Mouse (Mus musculus) kidney, embryonic 14.5 days (tissue): ENCODE data around the gene Slc38a10. TPM values are rescaled to one million over a fixed set of nuclear protein-coding genes. Genes with fewer than 3 reads are reported as not detected.

Experiments
- ATAC-seq: fragments of 200-750 bp; cut with Nextera tagmentation; 2 replicates; pipeline ENCODE4 v1.8.0; 2017; ENCODE audit warnings: moderate number of reproducible peaks, mild to moderate bottlenecking, moderate TSS enrichment, moderate library complexity; ENCODE audit not compliant: low FRiP score, low TSS enrichment
- H3K27ac ChIP-seq: fragments of 300-500 bp; sonication (generic); 2 replicates; pipeline ENCODE4 v1.5.1; 2014; ENCODE audit warnings: low read depth, mild to moderate bottlenecking, low read length, moderate library complexity, mixed read lengths
- H3K27me3 ChIP-seq: fragments of 300-500 bp; sonication (generic); 2 replicates; pipeline ENCODE4 v1.6.1; 2014; ENCODE audit warnings: mild to moderate bottlenecking, low read length; ENCODE audit not compliant: control insufficient read depth, insufficient read depth
- H3K36me3 ChIP-seq: fragments of 300-500 bp; sonication (generic); 2 replicates; pipeline ENCODE4 v1.6.1; 2014; ENCODE audit warnings: low read length, mixed read lengths; ENCODE audit not compliant: control insufficient read depth, insufficient read depth
- H3K4me1 ChIP-seq: fragments of 300-500 bp; sonication (generic); 2 replicates; pipeline ENCODE4 v1.6.1; 2014; ENCODE audit warnings: low read length, mixed read lengths; ENCODE audit not compliant: control insufficient read depth, insufficient read depth
- H3K4me2 ChIP-seq: fragments of 300-500 bp; sonication (generic); replicated peaks from 2 replicates; pipeline ENCODE4 v1.6.1; 2014; ENCODE audit warnings: low read depth, mild to moderate bottlenecking, low read length
- H3K4me3 ChIP-seq: fragments of 300-500 bp; sonication (generic); 2 replicates; pipeline ENCODE4 v1.5.1; 2014; ENCODE audit warnings: mild to moderate bottlenecking, low read length
- H3K9ac ChIP-seq: fragments of 300-500 bp; sonication (generic); 2 replicates; pipeline ENCODE4 v1.6.1; 2014; ENCODE audit warnings: low read depth, mild to moderate bottlenecking, low read length, moderate library complexity
- H3K9me3 ChIP-seq: fragments of 300-500 bp; sonication (generic); 2 replicates; pipeline ENCODE4 v1.6.1; 2016; ENCODE audit warnings: low read length; ENCODE audit not compliant: control insufficient read depth
- WGBS: fragments of 180-500 bp; shearing (Covaris S2); extraction: QIAGEN DNeasy Blood & Tissue Kit; methylation state at CpG from one replicate; pipeline ENCODE4 v1.1.7; 2014; 5-methylcytosine and 5-hydroxymethylcytosine counted together
- polyA plus RNA-seq: library from polyadenylated mRNA; unstranded; fragments of >200 nt; fragmentation: Nextera tagmentation; extraction: Ambion mirVana; gene quantifications from 2 replicates; pipeline ENCODE4 v1.2.1, GENCODE M21; 2014

Gene Slc38a10
- polyA plus RNA-seq, 1 experiment from 2014 or later: 81.2 TPM

- WGBS: 6% methylated on average over 3 of the region's 3 CpGs
- peaks cover 15% of the 10 kb centered on the region for H3K4me1 ChIP-seq
- H3K27ac ChIP-seq: no peak overlapping the region
Measured at GRCm38 (mm10) chr11:120101036-120101435, 50.1 kb downstream of the Slc38a10 start.

GRCm38 (mm10) chr11:120098588-120099511 is 52.3 kb downstream of the Slc38a10 start, which contains the start of the genes Tepsin and Ndufaf8:
Gene Tepsin, minus strand, starts transcription at chr11:120098731.
Gene Ndufaf8, plus strand, starts transcription at chr11:120098928.
- ATAC-seq: peak; percentile 96
- Histone ChIP-seq H3K9ac (peak within 1 kb of the TSS; percentile 86), H3K4me1 (peaks cover 15% of the 10 kb centered on the region), H3K4me2 (peak within 1 kb of the TSS; percentile 87), H3K36me3 (peaks cover 25% of the 10 kb centered on the region), H3K4me3 (peak within 1 kb of the TSS; percentile 81), H3K27me3 (no peaks in the 10 kb centered on the region), H3K27ac (peak within 1 kb of the TSS; percentile 93), H3K9me3 (no peaks in the 10 kb centered on the region)
- under 1% methylated on average over 77 of the region's 77 CpGs for WGBS

More at GRCm38 (mm10) chr11:120101036-120101435, 50.1 kb downstream of the Slc38a10 start:
- H3K4me3 ChIP-seq: no peak overlapping the region
- no peak overlapping the region for H3K9ac ChIP-seq
- no peaks in the 10 kb centered on the region for H3K9me3 ChIP-seq
- no peak overlapping the region for H3K4me2 ChIP-seq
- no peaks in the 10 kb centered on the region for H3K27me3 ChIP-seq
- H3K36me3 ChIP-seq: peaks cover 30% of the 10 kb centered on the region
- no peak for ATAC-seq

- Histone ChIP-seq H3K36me3 (peaks cover 48% of the 10 kb centered on the region), H3K4me2 (no peak overlapping the region), H3K27me3 (no peaks in the 10 kb centered on the region), H3K9ac (no peak overlapping the region), H3K27ac (no peak overlapping the region), H3K9me3 (no peaks in the 10 kb centered on the region), H3K4me3 (no peak overlapping the region), H3K4me1 (peaks cover 6% of the 10 kb centered on the region)
- WGBS: 75% methylated on average over 23 of the region's 23 CpGs
- ATAC-seq: peak; percentile 24; the same call in 1 of the 2 replicates
Measured at GRCm38 (mm10) chr11:120092817-120093591, 58.1 kb downstream of the Slc38a10 start.

- ATAC-seq: no peak
- Histone ChIP-seq H3K4me1 (peaks cover 4% of the 10 kb centered on the region), H3K4me3 (no peak overlapping the region), H3K9me3 (no peaks in the 10 kb centered on the region), H3K4me2 (no peak overlapping the region), H3K9ac (no peak overlapping the region), H3K27ac (no peak overlapping the region), H3K27me3 (no peaks in the 10 kb centered on the region), H3K36me3 (peaks cover 45% of the 10 kb centered on the region)
- 89% methylated on average over 4 of the region's 4 CpGs for WGBS
Measured at GRCm38 (mm10) chr11:120090661-120091060, 60.5 kb downstream of the Slc38a10 start.

GRCm38 (mm10) chr11:120086702-120087152 is 64.4 kb downstream of the Slc38a10 start, which contains the start of gene Cep131:
Gene Cep131, minus strand, starts transcription at chr11:120086827.
- Histone ChIP-seq H3K4me1 (peaks cover 9% of the 10 kb centered on the region), H3K4me3 (peak within 1 kb of the TSS; percentile 75), H3K9ac (peak within 1 kb of the TSS; percentile 90), H3K27me3 (no peaks in the 10 kb centered on the region), H3K36me3 (peaks cover 23% of the 10 kb centered on the region), H3K4me2 (peak within 1 kb of the TSS; percentile 91), H3K27ac (peak within 1 kb of the TSS; percentile 25; the same call in 1 of the 2 replicates), H3K9me3 (no peaks in the 10 kb centered on the region)
- under 1% methylated on average over 42 of the region's 42 CpGs for WGBS
- peak; percentile 98 for ATAC-seq

- 0% methylated on average over 25 of the region's 25 CpGs for WGBS
- Histone ChIP-seq H3K4me3 (peak overlapping the region; percentile 75), H3K36me3 (peaks cover 21% of the 10 kb centered on the region; the same call in 1 of the 2 replicates), H3K9me3 (no peaks in the 10 kb centered on the region), H3K27me3 (no peaks in the 10 kb centered on the region), H3K4me2 (peak overlapping the region; percentile 91), H3K27ac (peak overlapping the region; percentile 25; the same call in 1 of the 2 replicates), H3K9ac (peak overlapping the region; percentile 90), H3K4me1 (peaks cover 9% of the 10 kb centered on the region)
- peak; percentile 39 for ATAC-seq
Measured at GRCm38 (mm10) chr11:120085891-120086627, 65.1 kb downstream of the Slc38a10 start.

- Histone ChIP-seq H3K36me3 (peaks cover 66% of the 10 kb centered on the region), H3K4me3 (no peak overlapping the region), H3K9ac (no peak overlapping the region), H3K4me2 (no peak overlapping the region), H3K9me3 (no peaks in the 10 kb centered on the region), H3K27me3 (no peaks in the 10 kb centered on the region), H3K4me1 (peaks cover 1% of the 10 kb centered on the region), H3K27ac (no peak overlapping the region)
- 76% methylated on average over 6 of the region's 6 CpGs for WGBS
- ATAC-seq: no peak
Measured at GRCm38 (mm10) chr11:120080282-120080681, 70.9 kb downstream of the Slc38a10 start.

- Histone ChIP-seq H3K36me3 (peaks cover 81% of the 10 kb centered on the region), H3K4me1 (no peaks in the 10 kb centered on the region), H3K27me3 (no peaks in the 10 kb centered on the region), H3K4me3 (no peak overlapping the region), H3K9ac (no peak overlapping the region), H3K4me2 (no peak overlapping the region), H3K27ac (no peak overlapping the region), H3K9me3 (no peaks in the 10 kb centered on the region)
- ATAC-seq: no peak
- 73% methylated on average over 3 of the region's 3 CpGs for WGBS
Measured at GRCm38 (mm10) chr11:120076191-120076590, 75.0 kb downstream of the Slc38a10 start.
